Mouse (Mus musculus): Measurements from ENCODE around the gene Nfkb1. TPM values are rescaled to one million over a fixed set of nuclear protein-coding genes. Genes with fewer than 3 reads are reported as not detected.
A peak's percentile ranks its signal among the peaks of the same experiment; 100 is the strongest.

Nfkb1 gene
- polyA plus RNA-seq, 1 experiment from 2014 or later = 7.2 TPM

- H3K36me3 ChIP-seq = no peaks in the 10 kb centered on the region
- H3K4me1 ChIP-seq (replicated peaks) = no peaks in the 10 kb centered on the region
- 75% methylated on average over 6 of the region's 6 CpGs for WGBS
- ATAC-seq = no peak
- H3K9me3 ChIP-seq = no peaks in the 10 kb centered on the region
- H3K4me3 ChIP-seq (replicated peaks) = no peak overlapping the region
- H3K9ac ChIP-seq (replicated peaks) = no peak overlapping the region
- H3K27ac ChIP-seq = no peak overlapping the region
- no peak overlapping the region for H3K4me2 ChIP-seq (replicated peaks)
- no peaks in the 10 kb centered on the region for H3K27me3 ChIP-seq
Observed at GRCm38 (mm10) chr3:135573051-135573450, 118.3 kb downstream of the Nfkb1 start.

GRCm38 (mm10) chr3:135571540-135571939 lies 119.8 kb downstream of the Nfkb1 start:
- Histone ChIP-seq H3K4me1 (replicated peaks) (no peaks in the 10 kb centered on the region), H3K9ac (replicated peaks) (no peak overlapping the region), H3K27me3 (no peaks in the 10 kb centered on the region), H3K27ac (no peak overlapping the region), H3K36me3 (no peaks in the 10 kb centered on the region), H3K4me2 (replicated peaks) (0 out of 2 replicates have a peak overlapping the region, but pooled peaks have one; percentile 9), H3K4me3 (replicated peaks) (no peak overlapping the region), H3K9me3 (no peaks in the 10 kb centered on the region)
- no peak for ATAC-seq
- WGBS = 69% methylated on average over 13 of the region's 13 CpGs

- no peaks in the 10 kb centered on the region for H3K36me3 ChIP-seq
- no peak for ATAC-seq
- no peak overlapping the region for H3K27ac ChIP-seq
- no peak overlapping the region for H3K9ac ChIP-seq (replicated peaks)
- H3K4me2 ChIP-seq (replicated peaks) = no peak overlapping the region
- H3K27me3 ChIP-seq = no peaks in the 10 kb centered on the region
- H3K4me1 ChIP-seq (replicated peaks) = no peaks in the 10 kb centered on the region
- 81% methylated on average over 5 of the region's 5 CpGs for WGBS
- H3K4me3 ChIP-seq (replicated peaks) = no peak overlapping the region
- H3K9me3 ChIP-seq = no peaks in the 10 kb centered on the region
Observed at GRCm38 (mm10) chr3:135568633-135569032, 122.7 kb downstream of the Nfkb1 start.

- Histone ChIP-seq H3K9ac (replicated peaks) (no peak overlapping the region), H3K27ac (no peak overlapping the region), H3K4me1 (replicated peaks) (no peaks in the 10 kb centered on the region), H3K4me2 (replicated peaks) (no peak overlapping the region), H3K36me3 (no peaks in the 10 kb centered on the region), H3K9me3 (no peaks in the 10 kb centered on the region), H3K4me3 (replicated peaks) (no peak overlapping the region), H3K27me3 (no peaks in the 10 kb centered on the region)
- no peak for ATAC-seq
- 76% methylated on average over 6 of the region's 6 CpGs for WGBS
Observed at GRCm38 (mm10) chr3:135567888-135568287, 123.5 kb downstream of the Nfkb1 start.

- Histone ChIP-seq H3K9me3 (no peaks in the 10 kb centered on the region), H3K36me3 (no peaks in the 10 kb centered on the region), H3K9ac (replicated peaks) (no peak overlapping the region), H3K27me3 (no peaks in the 10 kb centered on the region), H3K27ac (no peak overlapping the region), H3K4me3 (replicated peaks) (no peak overlapping the region), H3K4me1 (replicated peaks) (no peaks in the 10 kb centered on the region), H3K4me2 (replicated peaks) (no peak overlapping the region)
- 91% methylated on average over 4 of the region's 4 CpGs for WGBS
- ATAC-seq = no peak
Observed at GRCm38 (mm10) chr3:135565306-135565705, 126.0 kb downstream of the Nfkb1 start.

- Histone ChIP-seq H3K4me1 (replicated peaks) (no peaks in the 10 kb centered on the region), H3K36me3 (no peaks in the 10 kb centered on the region), H3K27me3 (no peaks in the 10 kb centered on the region), H3K9ac (replicated peaks) (no peak overlapping the region), H3K9me3 (no peaks in the 10 kb centered on the region), H3K4me2 (replicated peaks) (no peak overlapping the region), H3K27ac (no peak overlapping the region), H3K4me3 (replicated peaks) (no peak overlapping the region)
- 95% methylated on average over 9 of the region's 9 CpGs for WGBS
- ATAC-seq = no peak
Observed at GRCm38 (mm10) chr3:135564706-135565105, 126.6 kb downstream of the Nfkb1 start.

GRCm38 (mm10) chr3:135563163-135563689 lies 128.1 kb downstream of the Nfkb1 start:
- 94% methylated on average over 17 of the region's 17 CpGs for WGBS
- H3K9me3 ChIP-seq = no peaks in the 10 kb centered on the region
- no peaks in the 10 kb centered on the region for H3K27me3 ChIP-seq
- no peak overlapping the region for H3K4me3 ChIP-seq (replicated peaks)
- H3K9ac ChIP-seq (replicated peaks) = no peak overlapping the region
- H3K36me3 ChIP-seq = no peaks in the 10 kb centered on the region
- no peak overlapping the region for H3K4me2 ChIP-seq (replicated peaks)
- no peak overlapping the region for H3K27ac ChIP-seq
- H3K4me1 ChIP-seq (replicated peaks) = no peaks in the 10 kb centered on the region
- no peak for ATAC-seq

GRCm38 (mm10) chr3:135562036-135562435 lies 129.3 kb downstream of the Nfkb1 start:
- H3K27ac ChIP-seq = no peak overlapping the region
- no peaks in the 10 kb centered on the region for H3K36me3 ChIP-seq
- no peaks in the 10 kb centered on the region for H3K27me3 ChIP-seq
- no peak for ATAC-seq
- no peaks in the 10 kb centered on the region for H3K4me1 ChIP-seq (replicated peaks)
- H3K4me2 ChIP-seq (replicated peaks) = no peak overlapping the region
- no peak overlapping the region for H3K4me3 ChIP-seq (replicated peaks)
- no peaks in the 10 kb centered on the region for H3K9me3 ChIP-seq
- WGBS = 80% methylated on average over 7 of the region's 7 CpGs
- H3K9ac ChIP-seq (replicated peaks) = no peak overlapping the region

- no peak overlapping the region for H3K4me3 ChIP-seq (replicated peaks)
- ATAC-seq = no peak
- no peak overlapping the region for H3K4me2 ChIP-seq (replicated peaks)
- no peaks in the 10 kb centered on the region for H3K9me3 ChIP-seq
- H3K9ac ChIP-seq (replicated peaks) = no peak overlapping the region
- WGBS = 84% methylated on average over 12 of the region's 12 CpGs
- H3K27ac ChIP-seq = no peak overlapping the region
- no peaks in the 10 kb centered on the region for H3K36me3 ChIP-seq
- H3K27me3 ChIP-seq = no peaks in the 10 kb centered on the region
- H3K4me1 ChIP-seq (replicated peaks) = no peaks in the 10 kb centered on the region
Observed at GRCm38 (mm10) chr3:135556851-135557662, 134.3 kb downstream of the Nfkb1 start.

GRCm38 (mm10) chr3:135556052-135556587 lies 135.2 kb downstream of the Nfkb1 start:
- Histone ChIP-seq H3K27me3 (no peaks in the 10 kb centered on the region), H3K9ac (replicated peaks) (no peak overlapping the region), H3K27ac (no peak overlapping the region), H3K36me3 (no peaks in the 10 kb centered on the region), H3K4me1 (replicated peaks) (no peaks in the 10 kb centered on the region), H3K4me2 (replicated peaks) (no peak overlapping the region), H3K9me3 (no peaks in the 10 kb centered on the region), H3K4me3 (replicated peaks) (no peak overlapping the region)
- 82% methylated on average over 7 of the region's 7 CpGs for WGBS
- ATAC-seq = no peak

- Histone ChIP-seq H3K27me3 (no peaks in the 10 kb centered on the region), H3K9me3 (no peaks in the 10 kb centered on the region), H3K36me3 (no peaks in the 10 kb centered on the region), H3K4me2 (replicated peaks) (no peak overlapping the region), H3K4me1 (replicated peaks) (no peaks in the 10 kb centered on the region), H3K9ac (replicated peaks) (no peak overlapping the region), H3K27ac (no peak overlapping the region), H3K4me3 (replicated peaks) (no peak overlapping the region)
- WGBS = 47% methylated on average over 6 of the region's 6 CpGs
- ATAC-seq = no peak
Observed at GRCm38 (mm10) chr3:135555192-135555591, 136.2 kb downstream of the Nfkb1 start.

GRCm38 (mm10) chr3:135552874-135553273 lies 138.5 kb downstream of the Nfkb1 start:
- no peak for ATAC-seq
- H3K27me3 ChIP-seq = no peaks in the 10 kb centered on the region
- H3K4me2 ChIP-seq (replicated peaks) = no peak overlapping the region
- no peaks in the 10 kb centered on the region for H3K36me3 ChIP-seq
- H3K9ac ChIP-seq (replicated peaks) = no peak overlapping the region
- no peaks in the 10 kb centered on the region for H3K4me1 ChIP-seq (replicated peaks)
- WGBS = 77% methylated on average over 5 of the region's 5 CpGs
- no peak overlapping the region for H3K27ac ChIP-seq
- no peaks in the 10 kb centered on the region for H3K9me3 ChIP-seq
- no peak overlapping the region for H3K4me3 ChIP-seq (replicated peaks)

All from midbrain, embryonic 13.5 days (tissue).